In genomic region chr11:32781633-32782404, GRCm38 (mm10) we compare ENCODE assay signal across 13 mouse cellular contexts. TPM values are rescaled to one million over a fixed set of nuclear protein-coding genes. Genes with fewer than 3 reads are reported as not detected.
A peak's percentile ranks its signal among the peaks of the same experiment; 100 is the strongest.
DNase-seq lines count a peak whose midpoint lies in the region; ATAC-seq lines count a peak whose summit lies in the region.
"Had no signal": no experiment of that assay in that cellular context is flagged by ENCODE, and none has a peak within 500 bp of the region (broad histone marks: within the 10 kb centered on the region; RNA-seq: fewer than 3 reads in every experiment).

No protein-coding gene starts in this region.

- H3K9me3 ChIP-seq in midbrain, embryonic 14.5 days (ENCODE audit: control insufficient read depth, low read length): no peaks in the 10 kb centered on the region
- no peaks in the 10 kb centered on the region for H3K9me3 ChIP-seq in midbrain, embryonic 10.5 days (replicated peaks)
- peaks cover under 1% of the 10 kb centered on the region; the same call in 1 of the 2 replicates for H3K9me3 ChIP-seq in forebrain, embryonic 16.5 days (ENCODE audit: control insufficient read depth, low read length)
- H3K9me3 ChIP-seq: embryonic facial prominence, embryonic 10.5 days had no signal

- no peaks in the 10 kb centered on the region for H3K36me3 ChIP-seq in midbrain, embryonic 14.5 days (ENCODE audit: control insufficient read depth, insufficient read depth, low read length)
- H3K36me3 ChIP-seq in midbrain, embryonic 10.5 days: no peaks in the 10 kb centered on the region
- no peaks in the 10 kb centered on the region for H3K36me3 ChIP-seq in forebrain, embryonic 16.5 days (ENCODE audit: control insufficient read depth, insufficient read depth)
- H3K36me3 ChIP-seq: embryonic facial prominence, embryonic 10.5 days had no signal

- no peak overlapping the region for H3K9ac ChIP-seq in midbrain, embryonic 14.5 days (replicated peaks; ENCODE audit: low read length)
- no peak overlapping the region for H3K9ac ChIP-seq in forebrain, embryonic 16.5 days (replicated peaks; ENCODE audit: low read depth, low read length)

- H3K27me3 ChIP-seq in midbrain, embryonic 14.5 days (ENCODE audit: control insufficient read depth, insufficient read depth, low read length): no peaks in the 10 kb centered on the region
- H3K27me3 ChIP-seq in midbrain, embryonic 10.5 days (ENCODE audit: low read depth, poor library complexity, severe bottlenecking): no peaks in the 10 kb centered on the region
- no peaks in the 10 kb centered on the region for H3K27me3 ChIP-seq in forebrain, embryonic 16.5 days (replicated peaks; ENCODE audit: control insufficient read depth, insufficient read depth, low read length)

- H3K4me2 ChIP-seq in midbrain, embryonic 14.5 days (ENCODE audit: low read length): no peak overlapping the region
- H3K4me2 ChIP-seq in forebrain, embryonic 16.5 days (ENCODE audit: low read length): no peak overlapping the region

- ATAC-seq in midbrain, embryonic 14.5 days (ENCODE audit: low FRiP score, low TSS enrichment): peak; percentile 24; the same call in 1 of the 2 replicates
- peak; percentile 49 for ATAC-seq in forebrain, embryonic 16.5 days

- no peaks in the 10 kb centered on the region for H3K4me1 ChIP-seq in midbrain, embryonic 14.5 days (ENCODE audit: control insufficient read depth, insufficient read depth, low read length)
- peaks cover 6% of the 10 kb centered on the region; the same call in 1 of the 2 replicates for H3K4me1 ChIP-seq in midbrain, embryonic 10.5 days
- H3K4me1 ChIP-seq in forebrain, embryonic 16.5 days (replicated peaks; ENCODE audit: control insufficient read depth, insufficient read depth, low read length): peaks cover 6% of the 10 kb centered on the region

- 47% methylated on average over 2 of the region's 2 CpGs for WGBS in midbrain, embryonic 14.5 days
- 63% methylated on average over 2 of the region's 2 CpGs for WGBS in midbrain, embryonic 10.5 days
- 36% methylated on average over 2 of the region's 2 CpGs for WGBS in forebrain, embryonic 16.5 days

- DNase-seq in midbrain, embryonic 14.5 days: peak; percentile 16
- no peak for DNase-seq in midbrain, embryonic 10.5 days (ENCODE audit: low spot score)
- DNase-seq in layer of hippocampus, postnatal 14 days (ENCODE audit: low spot score in 2 of 2): peak; percentile 37 to 65
- peak; percentile 19 for DNase-seq in right cerebral cortex, postnatal 4 days
- DNase-seq in kidney, postnatal 14 days: no peak
- DNase-seq in thymus, postnatal 10 days (ENCODE audit: low spot score in 2 of 2): no peak
- DNase-seq: kidney, adult 9 months had no signal

- no peak overlapping the region for H3K27ac ChIP-seq in midbrain, embryonic 14.5 days (replicated peaks; ENCODE audit: low read depth, low read length)
- no peak overlapping the region for H3K27ac ChIP-seq in midbrain, embryonic 10.5 days (replicated peaks)
- H3K27ac ChIP-seq in forebrain, embryonic 16.5 days (ENCODE audit: low read length): no peak overlapping the region
- H3K27ac ChIP-seq: embryonic facial prominence, embryonic 10.5 days; heart, adult 2 months had no signal

- H3K4me3 ChIP-seq in midbrain, embryonic 14.5 days (replicated peaks; ENCODE audit: low read depth, low read length): no peak overlapping the region
- H3K4me3 ChIP-seq in midbrain, embryonic 10.5 days: no peak overlapping the region
- no peak overlapping the region for H3K4me3 ChIP-seq in forebrain, embryonic 16.5 days (replicated peaks; ENCODE audit: low read length)
- H3K4me3 ChIP-seq: embryonic facial prominence, embryonic 10.5 days; heart, adult 2 months had no signal

RNA-seq across cellular contexts. Expression of gene Smim23, which starts 42.6 kb away (rescaled TPM):
- polyA plus RNA-seq in midbrain, embryonic 14.5 days (2014; fragmentation: Nextera tagmentation; extraction: Ambion mirVana): not detected in 2 replicates
- polyA plus RNA-seq in midbrain, embryonic 10.5 days (2016; fragmentation: Nextera tagmentation; extraction: Ambion mirVana): not detected in 2 replicates
- polyA plus RNA-seq in forebrain, embryonic 16.5 days (2015; fragmentation: Nextera tagmentation; extraction: Ambion mirVana): not detected in 2 replicates
- not detected for total RNA-seq in layer of hippocampus, postnatal 14 days (2021)
- total RNA-seq: heart, adult 2 months; heart, postnatal 25 days; left cerebral cortex, postnatal 10 days; monocyte, adult 5-6 weeks had no signal
- polyA plus RNA-seq: embryonic facial prominence, embryonic 10.5 days; heart, adult 2 months had no signal

Comparison
In these comparisons a context has a peak if more than half of its experiments do, and no peak if none do; other contexts are left out.
1. DNase-seq: peak in midbrain, embryonic 14.5 days (single experiment), layer of hippocampus, postnatal 14 days (2 of 2) and right cerebral cortex, postnatal 4 days (single experiment); none in midbrain, embryonic 10.5 days (single experiment), kidney, postnatal 14 days (single experiment) and thymus, postnatal 10 days (0 of 2).